Mouse (Mus musculus): ENCODE results near the gene Zfp846.

- TF ChIP-seq GATA1 (IDR thresholded peaks at IDR 0.05; ENCODE audit: borderline replicate concordance, low read length), result no peak
- TF ChIP-seq FLI1 (IDR thresholded peaks at IDR 0.05; ENCODE audit: low read length), result no peak
These were observed 70.6 kb downstream of the Zfp846 start, which contains the start of gene Pin1 for GRCm38 (mm10) chr9:20651602-20652259.
